Mouse (Mus musculus) stomach, embryonic 15.5 days (tissue): Measurements from ENCODE around the gene Sclt1. TPM values are rescaled to one million over a fixed set of nuclear protein-coding genes. Genes with fewer than 3 reads are reported as not detected.
"Not testable (repeated sequence)": the region's sequence is repeated elsewhere in the genome, so short reads cannot be mapped to it uniquely, and the experiment has no call there.

Experiments used
- ATAC-seq: fragments of 200-750 bp; cut with Nextera tagmentation; 2 replicates; pipeline ENCODE4 v1.8.0; 2017; ENCODE audit warnings: low read depth, moderate number of reproducible peaks, moderate TSS enrichment; ENCODE audit not compliant: insufficient read depth, low FRiP score
- H3K27ac ChIP-seq: fragments of 300-500 bp; sonication (generic); 2 replicates; pipeline ENCODE4 v1.5.1; 2015; ENCODE audit warnings: mild to moderate bottlenecking, inconsistent platforms
- H3K27me3 ChIP-seq: fragments of 300-500 bp; sonication (generic); replicated peaks from 2 replicates; pipeline ENCODE4 v1.6.1; 2015; ENCODE audit warnings: inconsistent platforms
- H3K36me3 ChIP-seq: fragments of 300-500 bp; sonication (generic); 2 replicates; pipeline ENCODE4 v1.6.1; 2015; ENCODE audit warnings: inconsistent platforms
- H3K4me1 ChIP-seq: fragments of 300-500 bp; sonication (generic); 2 replicates; pipeline ENCODE4 v1.6.1; 2015; ENCODE audit warnings: inconsistent platforms
- H3K4me2 ChIP-seq: fragments of 300-500 bp; sonication (generic); 2 replicates; pipeline ENCODE4 v1.6.1; 2015; ENCODE audit warnings: mild to moderate bottlenecking, inconsistent platforms
- H3K4me3 ChIP-seq: fragments of 300-500 bp; sonication (generic); replicated peaks from 2 replicates; pipeline ENCODE4 v1.5.1; 2015; ENCODE audit warnings: inconsistent platforms
- H3K9ac ChIP-seq: fragments of 300-500 bp; sonication (generic); 2 replicates; pipeline ENCODE4 v1.6.1; 2015; ENCODE audit warnings: inconsistent platforms
- H3K9me3 ChIP-seq: fragments of 300-500 bp; sonication (generic); 2 replicates; pipeline ENCODE4 v1.6.1; 2016; ENCODE audit warnings: inconsistent platforms
- WGBS: fragments of 180-500 bp; shearing (Covaris S2); methylation state at CpG from one replicate; pipeline ENCODE4 v1.1.7; 2015; 5-methylcytosine and 5-hydroxymethylcytosine counted together
- polyA plus RNA-seq: library from polyadenylated mRNA; unstranded; fragments of >200 nt; fragmentation: Nextera tagmentation; extraction: Ambion mirVana; gene quantifications from 2 replicates; pipeline ENCODE4 v1.2.1, GENCODE M21; 2015

The Sclt1 gene
- polyA plus RNA-seq, result 18.0 and 20.3 TPM in 2 replicates

DNA sequence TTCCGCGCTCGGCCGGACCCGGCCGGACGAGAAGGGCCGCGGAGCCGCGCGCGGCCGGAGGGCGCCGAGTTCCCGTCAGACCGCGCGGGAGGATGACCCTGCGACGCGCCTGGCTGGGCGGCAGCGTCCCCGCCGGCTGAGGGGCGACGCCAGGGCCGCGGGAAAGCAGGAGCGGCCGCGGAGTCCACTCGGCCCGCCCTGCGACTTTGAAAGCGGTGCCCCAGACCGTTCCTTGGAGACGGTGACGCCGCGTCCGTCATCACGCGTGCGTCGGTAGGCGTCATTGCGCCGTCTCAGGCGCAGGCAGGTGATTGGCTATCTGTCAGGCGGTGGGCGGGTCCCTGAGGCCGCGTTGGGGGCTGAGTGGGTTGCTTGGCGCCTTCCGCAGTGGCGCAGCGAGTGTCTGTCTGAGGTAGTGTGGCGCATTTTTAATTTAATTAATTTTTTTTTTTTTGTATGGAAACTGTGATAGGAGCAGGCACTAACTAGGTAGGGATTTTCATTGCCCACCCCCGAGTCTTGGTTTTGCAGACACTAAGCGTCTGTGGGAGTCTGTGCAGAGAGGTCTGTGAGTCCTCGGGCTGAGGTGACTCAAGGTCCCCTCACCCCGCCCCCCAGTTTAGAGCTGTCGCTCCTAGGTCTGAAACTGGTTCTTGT, at the start of gene Sclt1, which contains the start of gene D3Ertd751e:
Gene Sclt1, minus strand, starts transcription at position 237 of the 657 bp plus-strand sequence.
Gene D3Ertd751e, plus strand, starts transcription at position 334 of the 657 bp plus-strand sequence.
- Histone ChIP-seq H3K9ac (peak within 1 kb of the TSS; percentile 91), H3K27ac (peak within 1 kb of the TSS; percentile 92), H3K36me3 (no peaks in the 10 kb centered on the region), H3K27me3 (no peaks in the 10 kb centered on the region), H3K9me3 (no peaks in the 10 kb centered on the region), H3K4me3 (peak within 1 kb of the TSS; percentile 76), H3K4me1 (no peaks in the 10 kb centered on the region), H3K4me2 (peak within 1 kb of the TSS; percentile 70)
- peak; percentile 100 for ATAC-seq
- under 1% methylated on average over 65 of the region's 66 CpGs for WGBS

DNA sequence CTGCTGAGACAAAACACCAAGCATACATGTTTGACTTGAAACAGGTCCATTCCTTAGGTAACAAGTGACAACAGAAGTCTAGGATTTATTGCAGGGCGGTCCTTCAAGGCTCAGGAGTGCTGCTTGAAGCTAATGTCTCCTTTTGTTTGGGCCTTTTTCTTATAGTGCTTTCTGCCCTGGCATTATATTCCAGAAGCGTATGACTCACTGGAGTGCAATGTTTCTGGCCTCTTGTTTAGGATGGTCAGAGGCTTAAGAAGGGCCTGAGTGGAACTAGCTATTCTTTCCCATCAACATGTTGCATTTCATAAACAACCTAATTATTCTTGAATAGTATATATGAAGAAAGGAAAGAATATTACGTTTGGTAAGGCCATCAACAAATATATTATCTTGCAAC, 19.8 kb upstream of the Sclt1 start:
- WGBS, result 83% methylated on average over 3 of the region's 3 CpGs
- no peak for ATAC-seq
- H3K27me3 ChIP-seq, result no peaks in the 10 kb centered on the region
- no peak overlapping the region for H3K4me2 ChIP-seq
- H3K27ac ChIP-seq, result no peak overlapping the region
- H3K4me3 ChIP-seq, result no peak overlapping the region
- no peaks in the 10 kb centered on the region for H3K9me3 ChIP-seq
- no peaks in the 10 kb centered on the region for H3K4me1 ChIP-seq
- no peak overlapping the region for H3K9ac ChIP-seq
- H3K36me3 ChIP-seq, result no peaks in the 10 kb centered on the region

DNA sequence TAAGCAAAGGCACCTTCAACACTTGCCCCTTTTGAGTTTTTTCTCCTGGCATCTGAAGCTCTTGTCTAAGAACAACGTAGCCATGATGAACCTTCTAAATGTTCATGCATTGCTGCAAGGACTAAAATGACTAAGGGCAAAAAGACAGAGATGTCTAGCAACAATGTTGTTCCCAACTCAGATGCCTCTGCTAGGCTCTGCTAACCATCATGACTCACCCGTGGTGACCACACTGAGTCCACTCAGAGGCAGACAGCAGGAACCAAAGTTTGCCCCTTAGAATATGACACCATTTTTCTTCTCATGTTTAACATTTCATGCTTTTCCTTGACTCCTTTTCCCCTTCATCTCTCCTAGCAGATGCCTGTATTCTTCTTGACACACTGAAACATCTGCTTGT, 12.2 kb upstream of the Sclt1 start:
- H3K36me3 ChIP-seq, result no peaks in the 10 kb centered on the region
- no peak overlapping the region for H3K9ac ChIP-seq
- no peak overlapping the region for H3K27ac ChIP-seq
- ATAC-seq, result no peak
- no peak overlapping the region for H3K4me3 ChIP-seq
- no peaks in the 10 kb centered on the region for H3K4me1 ChIP-seq
- WGBS, result 83% methylated on average over 2 of the region's 2 CpGs
- no peaks in the 10 kb centered on the region for H3K9me3 ChIP-seq
- H3K4me2 ChIP-seq, result no peak overlapping the region
- H3K27me3 ChIP-seq, result no peaks in the 10 kb centered on the region

DNA sequence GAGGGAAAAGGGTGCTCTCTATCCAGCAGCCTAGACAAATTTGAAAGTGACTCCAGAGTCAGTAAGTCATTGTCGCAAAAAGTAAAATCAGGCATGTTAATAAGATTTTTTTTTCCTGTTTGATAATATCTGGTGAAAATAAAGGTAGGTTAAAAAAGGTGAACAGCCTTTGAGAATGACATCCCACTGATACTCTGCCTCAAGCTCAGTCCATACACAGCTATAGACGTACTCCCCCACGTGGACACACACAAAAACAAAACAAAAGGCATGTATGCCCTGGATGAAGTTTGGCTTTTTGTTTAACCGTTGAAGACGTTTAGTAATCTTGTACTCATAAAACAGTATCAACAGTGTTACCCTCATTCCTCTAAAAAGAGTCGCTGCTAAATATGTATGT, 1.1 kb upstream of the Sclt1 start:
- peak overlapping the region; percentile 68 for H3K4me2 ChIP-seq
- H3K27me3 ChIP-seq, result no peaks in the 10 kb centered on the region
- no peaks in the 10 kb centered on the region for H3K9me3 ChIP-seq
- 39% methylated on average over 6 of the region's 6 CpGs for WGBS
- no peak overlapping the region for H3K9ac ChIP-seq
- no peak overlapping the region for H3K27ac ChIP-seq
- no peak for ATAC-seq
- H3K4me1 ChIP-seq, result no peaks in the 10 kb centered on the region
- H3K4me3 ChIP-seq, result no peak overlapping the region
- no peaks in the 10 kb centered on the region for H3K36me3 ChIP-seq

DNA sequence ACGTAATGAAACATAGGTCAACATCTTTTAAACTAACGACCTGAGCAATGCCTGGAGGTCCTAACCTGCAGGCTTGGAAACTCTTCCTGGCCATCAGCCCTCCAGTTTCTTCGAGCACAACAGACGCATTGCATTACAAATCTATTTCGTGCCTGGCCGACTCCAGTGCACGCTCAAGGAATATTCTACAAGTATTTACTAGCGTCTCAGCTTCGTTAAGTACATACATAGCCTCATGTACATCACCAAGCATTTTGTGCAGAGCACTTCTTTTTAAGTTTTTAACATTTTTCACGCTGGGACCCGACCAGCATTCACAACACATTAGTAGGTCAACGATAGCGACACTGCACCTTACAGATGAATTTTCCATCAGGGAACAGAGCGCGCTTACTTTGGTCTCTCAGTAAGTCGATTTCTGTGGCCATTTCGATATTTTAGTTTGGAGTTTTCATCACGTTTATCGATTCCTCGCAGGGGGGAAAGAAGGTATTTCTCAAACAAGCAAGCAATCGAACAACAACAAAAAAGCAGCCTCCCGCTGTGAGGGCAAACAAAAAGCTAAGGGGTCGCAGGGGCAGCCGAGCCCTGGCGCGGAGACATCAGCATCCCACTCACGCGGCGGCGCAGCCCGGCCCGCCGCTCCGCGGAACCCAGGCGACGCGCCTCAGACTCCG, 575 bp downstream of the Sclt1 start:
- H3K4me3 ChIP-seq, result peak overlapping the region; percentile 76
- no peaks in the 10 kb centered on the region for H3K9me3 ChIP-seq
- no peak for ATAC-seq
- H3K4me1 ChIP-seq, result no peaks in the 10 kb centered on the region
- peak overlapping the region; percentile 92 for H3K27ac ChIP-seq
- WGBS, result under 1% methylated on average over 37 of the region's 39 CpGs
- H3K9ac ChIP-seq, result peak overlapping the region; percentile 91
- no peaks in the 10 kb centered on the region for H3K36me3 ChIP-seq
- H3K27me3 ChIP-seq, result no peaks in the 10 kb centered on the region
- peak overlapping the region; percentile 70 for H3K4me2 ChIP-seq

DNA sequence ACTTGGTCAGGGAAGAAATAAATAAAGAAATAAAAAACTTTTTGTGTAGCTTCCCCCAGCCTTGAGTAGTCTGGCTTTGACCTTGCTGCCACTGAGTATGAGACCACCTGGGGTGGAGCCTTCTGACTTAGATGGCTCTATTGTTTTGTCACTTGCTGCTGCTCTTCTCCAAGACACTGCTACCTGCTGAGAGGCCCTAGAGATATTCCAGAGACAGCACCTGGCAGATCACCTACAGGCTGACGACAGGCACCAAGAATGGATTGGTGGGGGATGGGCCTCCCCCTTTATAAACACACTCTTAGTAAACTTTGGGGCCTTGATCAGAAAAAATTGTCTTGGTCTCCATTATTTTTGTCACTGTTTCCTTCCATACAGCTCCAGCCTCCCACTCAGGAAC, 46.6 kb downstream of the Sclt1 start:
- 84% methylated on average over 1 of the region's 1 CpGs for WGBS
- Histone ChIP-seq H3K9me3 (no peaks in the 10 kb centered on the region), H3K4me1 (no peaks in the 10 kb centered on the region), H3K9ac (no peak overlapping the region), H3K4me2 (no peak overlapping the region), H3K36me3 (no peaks in the 10 kb centered on the region), H3K27me3 (no peaks in the 10 kb centered on the region), H3K27ac (no peak overlapping the region), H3K4me3 (no peak overlapping the region)
- no peak for ATAC-seq

DNA sequence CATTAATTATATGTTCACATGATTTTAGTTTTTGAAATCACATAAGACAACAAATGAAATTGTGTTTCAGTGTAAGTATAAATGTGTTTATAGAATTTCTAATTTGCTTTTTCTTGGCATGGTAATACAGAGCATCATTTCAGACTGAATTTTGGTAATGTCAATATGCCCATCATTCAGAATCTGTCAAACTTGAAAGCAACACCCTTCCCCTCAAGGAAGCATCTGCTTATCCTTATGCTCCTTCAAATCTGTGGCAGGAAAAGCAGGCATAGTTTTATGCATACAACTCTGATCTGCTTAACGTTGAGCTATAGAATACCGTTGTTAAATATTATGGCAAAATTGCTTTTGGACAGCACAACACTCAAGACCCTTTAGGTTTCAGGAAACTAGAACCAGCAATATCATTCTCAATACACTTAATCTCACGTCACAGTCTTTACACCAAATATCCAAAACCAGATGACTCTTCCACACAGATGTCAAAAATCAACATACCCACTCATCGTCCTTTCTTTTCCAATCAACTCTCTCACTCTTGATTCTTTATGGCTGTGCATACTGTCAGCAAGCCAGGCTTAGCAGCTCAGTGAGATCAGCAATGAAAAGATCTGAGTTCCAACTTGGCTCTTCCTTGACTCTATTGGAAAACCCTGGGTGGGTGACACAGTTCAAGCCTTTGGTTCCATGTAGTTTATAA, 49.7 kb downstream of the Sclt1 start:
- Histone ChIP-seq H3K4me1 (no peaks in the 10 kb centered on the region), H3K36me3 (no peaks in the 10 kb centered on the region), H3K27me3 (no peaks in the 10 kb centered on the region), H3K4me2 (no peak overlapping the region), H3K9me3 (no peaks in the 10 kb centered on the region), H3K4me3 (no peak overlapping the region), H3K9ac (no peak overlapping the region), H3K27ac (no peak overlapping the region)
- WGBS, result 85% methylated on average over 4 of the region's 4 CpGs
- ATAC-seq, result no peak

DNA sequence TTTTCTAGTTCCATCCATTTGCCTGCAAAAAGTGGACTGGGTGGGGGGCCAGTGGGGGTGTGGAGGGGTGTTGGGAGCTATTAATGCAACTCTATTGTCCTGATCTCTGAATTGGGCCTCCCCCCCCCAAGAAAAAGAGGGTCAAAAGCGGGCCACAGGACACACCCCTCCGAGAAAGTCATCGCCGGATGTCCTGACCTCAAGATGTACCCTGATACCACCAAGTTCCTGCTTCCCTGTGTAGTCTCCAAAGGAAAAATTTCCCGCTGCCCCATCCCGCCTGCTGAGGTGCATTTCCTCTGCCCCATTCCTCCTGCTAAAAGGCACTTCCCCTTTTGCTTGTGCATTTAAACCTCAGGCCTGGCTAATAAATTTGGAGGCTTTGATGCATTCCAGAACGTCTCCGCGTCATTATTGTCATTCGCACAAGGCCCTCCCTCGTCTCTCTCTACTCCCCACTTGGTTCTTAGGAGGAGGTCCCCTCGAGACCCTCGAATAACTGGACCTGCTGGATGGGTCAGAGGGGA, 52.1 kb downstream of the Sclt1 start:
- H3K27me3 ChIP-seq, ATAC-seq, H3K9me3 ChIP-seq, H3K27ac ChIP-seq, H3K4me1 ChIP-seq, H3K36me3 ChIP-seq, H3K4me3 ChIP-seq, H3K9ac ChIP-seq, H3K4me2 ChIP-seq: not testable (repeated sequence)
- WGBS, result 82% methylated on average over 13 of the region's 13 CpGs

DNA sequence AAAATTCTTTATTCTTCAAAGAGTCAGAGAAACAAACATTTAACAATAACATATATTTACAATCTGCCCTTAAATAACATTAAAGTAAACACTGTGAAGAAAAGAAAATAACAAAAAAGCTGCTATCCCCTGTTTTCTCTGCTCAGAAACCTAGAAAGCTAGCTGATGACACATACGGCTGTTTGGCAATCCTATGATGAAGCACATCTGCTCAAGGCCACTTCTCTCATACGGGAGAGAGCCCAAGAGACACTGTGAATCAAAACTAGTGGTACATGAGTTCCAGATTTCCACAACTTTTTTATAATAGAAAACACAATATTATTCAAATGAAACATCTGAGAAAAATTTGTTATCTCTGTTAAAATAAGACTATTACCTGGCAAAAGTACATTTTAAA, 55.9 kb downstream of the Sclt1 start:
- no peaks in the 10 kb centered on the region for H3K9me3 ChIP-seq
- H3K4me1 ChIP-seq, result no peaks in the 10 kb centered on the region
- H3K4me2 ChIP-seq, result no peak overlapping the region
- no peak overlapping the region for H3K27ac ChIP-seq
- no peak for ATAC-seq
- H3K4me3 ChIP-seq, result no peak overlapping the region
- no peaks in the 10 kb centered on the region for H3K27me3 ChIP-seq
- no peaks in the 10 kb centered on the region for H3K36me3 ChIP-seq
- 54% methylated on average over 2 of the region's 2 CpGs for WGBS
- no peak overlapping the region for H3K9ac ChIP-seq

DNA sequence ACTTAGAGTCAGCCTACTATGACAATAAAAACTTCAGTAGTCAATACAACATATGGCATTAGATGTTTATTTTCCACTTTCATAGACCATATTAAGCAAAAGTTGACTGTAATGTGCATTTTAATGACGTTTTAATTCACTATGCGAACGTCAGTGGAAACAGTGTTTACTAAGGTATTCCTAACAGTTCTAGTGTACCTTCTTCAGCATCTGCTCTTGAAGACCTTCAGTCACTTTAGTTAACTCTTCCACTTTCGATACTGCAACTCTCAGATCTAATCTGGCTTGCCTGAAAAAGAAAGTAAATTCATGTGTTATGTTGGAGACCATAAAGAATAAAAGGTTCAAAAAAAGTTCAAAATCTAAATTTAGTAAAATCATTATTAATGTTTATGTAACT, 60.2 kb downstream of the Sclt1 start:
- H3K9ac ChIP-seq, result no peak overlapping the region
- H3K9me3 ChIP-seq, result no peaks in the 10 kb centered on the region
- no peaks in the 10 kb centered on the region for H3K27me3 ChIP-seq
- ATAC-seq, result no peak
- no peak overlapping the region for H3K4me3 ChIP-seq
- H3K4me1 ChIP-seq, result no peaks in the 10 kb centered on the region
- 83% methylated on average over 4 of the region's 4 CpGs for WGBS
- H3K36me3 ChIP-seq, result no peaks in the 10 kb centered on the region
- no peak overlapping the region for H3K27ac ChIP-seq
- H3K4me2 ChIP-seq, result no peak overlapping the region

DNA sequence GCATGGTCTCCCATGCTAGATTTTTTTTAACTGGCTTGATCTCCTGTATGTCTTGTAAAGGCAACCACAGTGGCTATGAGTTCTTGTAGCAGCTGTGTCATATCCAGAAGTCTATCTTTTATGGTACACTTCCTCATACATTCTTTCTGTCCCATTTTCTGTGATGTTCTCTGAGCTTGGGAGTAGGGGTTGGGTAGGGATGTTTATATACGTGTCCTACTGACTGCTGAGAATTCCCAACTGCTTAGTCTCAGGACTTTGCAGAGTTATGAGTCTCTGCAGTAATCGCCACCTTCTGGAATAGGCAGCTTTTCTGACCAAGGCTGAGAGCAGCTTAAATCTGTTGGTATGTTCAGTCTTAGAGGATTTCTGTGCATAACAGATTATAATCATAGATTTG, 65.7 kb downstream of the Sclt1 start:
- H3K27ac ChIP-seq, result no peak overlapping the region
- WGBS, result 46% methylated on average over 2 of the region's 2 CpGs

DNA sequence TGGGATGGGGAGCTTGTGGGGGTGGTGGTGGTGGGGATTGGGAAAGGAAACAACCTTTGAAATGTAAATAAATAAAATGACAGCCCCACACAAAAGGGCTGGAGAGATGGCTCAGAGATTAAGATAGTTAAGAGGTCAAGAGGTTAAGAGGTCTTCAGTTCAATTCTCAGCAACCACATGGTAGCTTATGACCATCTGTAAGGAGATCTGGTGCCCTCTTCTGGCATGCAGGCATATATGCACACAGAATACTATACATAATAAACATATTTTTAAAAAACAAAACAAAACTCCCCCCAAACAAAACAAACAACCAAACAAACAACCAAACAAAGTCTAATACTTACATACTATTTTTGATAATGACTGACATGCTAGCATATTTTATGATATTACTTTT, 67.5 kb downstream of the Sclt1 start:
- Histone ChIP-seq H3K4me3 (no peak overlapping the region), H3K4me2 (no peak overlapping the region), H3K27me3 (no peaks in the 10 kb centered on the region), H3K9me3 (no peaks in the 10 kb centered on the region), H3K9ac (no peak overlapping the region), H3K27ac (no peak overlapping the region), H3K4me1 (no peaks in the 10 kb centered on the region), H3K36me3 (no peaks in the 10 kb centered on the region)
- ATAC-seq, result no peak

More for the DNA sequence above, 65.7 kb downstream of the Sclt1 start:
- no peak overlapping the region for H3K4me2 ChIP-seq
- no peaks in the 10 kb centered on the region for H3K4me1 ChIP-seq
- H3K9ac ChIP-seq, result no peak overlapping the region
- no peaks in the 10 kb centered on the region for H3K36me3 ChIP-seq
- no peaks in the 10 kb centered on the region for H3K9me3 ChIP-seq
- no peak overlapping the region for H3K4me3 ChIP-seq
- ATAC-seq, result peak; percentile 68; the same call in 1 of the 2 replicates
- no peaks in the 10 kb centered on the region for H3K27me3 ChIP-seq
